Mouse (Mus musculus) midbrain, embryonic 12.5 days (tissue): ENCODE measurements around the gene Plekhg3. TPM values are rescaled to one million over a fixed set of nuclear protein-coding genes. Genes with fewer than 3 reads are reported as not detected.

ENCODE experiments used
- ATAC-seq: fragments of 200-750 bp; cut with Nextera tagmentation; 2 replicates; pipeline ENCODE4 v1.8.0; 2017; ENCODE audit warnings: low read depth, moderate TSS enrichment, moderate library complexity; ENCODE audit not compliant: low FRiP score
- H3K27ac ChIP-seq: fragments of 300-500 bp; sonication (generic); replicated peaks from 2 replicates; pipeline ENCODE4 v1.5.1; 2016; ENCODE audit warnings: mild to moderate bottlenecking
- H3K27me3 ChIP-seq: fragments of 300-500 bp; sonication (generic); 2 replicates; pipeline ENCODE4 v1.6.1; 2016; ENCODE audit warnings: mild to moderate bottlenecking
- H3K36me3 ChIP-seq: fragments of 300-500 bp; sonication (generic); 2 replicates; pipeline ENCODE4 v1.6.1; 2016
- H3K4me1 ChIP-seq: fragments of 300-500 bp; sonication (generic); 2 replicates; pipeline ENCODE4 v1.6.1; 2016
- H3K4me2 ChIP-seq: fragments of 300-500 bp; sonication (generic); replicated peaks from 2 replicates; pipeline ENCODE4 v1.6.1; 2016; ENCODE audit warnings: mild to moderate bottlenecking, moderate library complexity
- H3K4me3 ChIP-seq: fragments of 300-500 bp; sonication (generic); 2 replicates; pipeline ENCODE4 v1.5.1; 2016; ENCODE audit warnings: mild to moderate bottlenecking
- H3K9ac ChIP-seq: fragments of 300-500 bp; sonication (generic); replicated peaks from 2 replicates; pipeline ENCODE4 v1.6.1; 2016; ENCODE audit warnings: mild to moderate bottlenecking, moderate library complexity
- H3K9me3 ChIP-seq: fragments of 300-500 bp; sonication (generic); 2 replicates; pipeline ENCODE4 v1.6.1; 2016; ENCODE audit warnings: mild to moderate bottlenecking
- WGBS: fragments of 180-500 bp; shearing (Covaris S2); methylation state at CpG from one replicate; pipeline ENCODE4 v1.1.7; 2016; 5-methylcytosine and 5-hydroxymethylcytosine counted together
- polyA plus RNA-seq: library from polyadenylated mRNA; unstranded; fragments of >200 nt; fragmentation: Nextera tagmentation; extraction: Ambion mirVana; gene quantifications from 2 replicates; pipeline ENCODE4 v1.2.1, GENCODE M21; 2016

Plekhg3 gene
- polyA plus RNA-seq, 1 experiment from 2014 or later = 1.8 TPM

DNA sequence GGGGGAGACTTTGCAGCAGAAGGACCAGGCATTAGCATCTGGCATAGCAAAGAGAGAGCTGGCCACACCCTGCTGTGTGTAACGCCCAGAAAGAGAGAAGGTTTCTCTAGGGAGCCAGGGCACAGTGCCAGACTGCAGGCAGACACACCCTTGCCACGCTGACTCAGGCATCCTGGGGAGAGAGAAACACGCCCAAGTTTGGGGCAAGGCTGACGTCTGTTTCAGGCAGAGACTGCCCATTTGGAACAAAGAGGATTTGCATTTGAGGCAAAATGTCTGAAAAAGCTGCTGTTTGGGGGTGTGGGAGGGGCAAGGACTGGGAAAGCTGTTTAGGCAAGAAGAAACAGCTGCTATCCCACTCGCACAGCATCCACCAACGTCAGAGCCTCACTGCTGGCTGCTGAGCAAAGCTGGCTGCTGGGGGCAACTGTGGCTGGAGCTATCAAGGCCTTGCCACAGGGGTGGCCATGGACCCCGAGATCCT is 63.2 kb downstream of the Plekhg3 start:
- no peaks in the 10 kb centered on the region for H3K36me3 ChIP-seq
- H3K9ac ChIP-seq = no peak overlapping the region
- peaks cover 21% of the 10 kb centered on the region; the same call in 1 of the 2 replicates for H3K27me3 ChIP-seq
- ATAC-seq = peak; percentile 47; the same call in 1 of the 2 replicates
- no peak overlapping the region for H3K4me2 ChIP-seq
- WGBS = 13% methylated on average over 7 of the region's 7 CpGs
- H3K27ac ChIP-seq = peak overlapping the region; percentile 25; the same call in 1 of the 2 replicates
- H3K4me3 ChIP-seq = no peak overlapping the region
- H3K4me1 ChIP-seq = peaks cover 10% of the 10 kb centered on the region
- no peaks in the 10 kb centered on the region for H3K9me3 ChIP-seq

GRCm38 (mm10) chr12:76594556-76594955 is 63.9 kb downstream of the Plekhg3 start:
- no peak for ATAC-seq
- no peak overlapping the region for H3K9ac ChIP-seq
- peaks cover 10% of the 10 kb centered on the region for H3K4me1 ChIP-seq
- 50% methylated on average over 3 of the region's 3 CpGs for WGBS
- no peaks in the 10 kb centered on the region for H3K9me3 ChIP-seq
- no peak overlapping the region for H3K4me3 ChIP-seq
- 0 out of 2 replicates have a peak overlapping the region, but pooled peaks have one; percentile 25 for H3K27ac ChIP-seq
- no peak overlapping the region for H3K4me2 ChIP-seq
- H3K27me3 ChIP-seq = peaks cover 15% of the 10 kb centered on the region; the same call in 1 of the 2 replicates
- H3K36me3 ChIP-seq = no peaks in the 10 kb centered on the region

DNA sequence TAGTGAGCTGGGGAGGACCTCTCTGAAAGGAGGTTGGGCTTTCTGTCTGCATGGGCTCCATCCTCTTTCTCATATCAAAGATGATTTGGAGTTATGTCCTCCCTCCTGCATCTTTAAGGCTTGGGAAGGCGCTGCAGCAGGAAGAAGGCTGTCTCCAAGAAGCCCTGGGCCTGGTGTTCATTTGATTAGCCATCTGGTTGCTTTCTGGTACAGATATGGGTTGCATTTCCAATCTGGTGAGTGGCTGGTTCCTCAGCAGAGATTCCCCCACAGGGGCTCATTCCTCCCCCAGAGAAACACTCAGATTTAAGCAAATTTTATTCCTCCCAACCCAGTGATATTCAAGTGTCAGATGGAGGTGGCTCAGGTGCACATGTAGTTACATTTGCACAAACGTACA is 65.1 kb downstream of the Plekhg3 start:
- Histone ChIP-seq H3K4me1 (peaks cover 10% of the 10 kb centered on the region), H3K27ac (no peak overlapping the region), H3K9me3 (no peaks in the 10 kb centered on the region), H3K4me3 (no peak overlapping the region), H3K27me3 (peaks cover 15% of the 10 kb centered on the region; the same call in 1 of the 2 replicates), H3K4me2 (no peak overlapping the region), H3K9ac (no peak overlapping the region), H3K36me3 (no peaks in the 10 kb centered on the region)
- WGBS = 86% methylated on average over 2 of the region's 2 CpGs
- ATAC-seq = no peak

DNA sequence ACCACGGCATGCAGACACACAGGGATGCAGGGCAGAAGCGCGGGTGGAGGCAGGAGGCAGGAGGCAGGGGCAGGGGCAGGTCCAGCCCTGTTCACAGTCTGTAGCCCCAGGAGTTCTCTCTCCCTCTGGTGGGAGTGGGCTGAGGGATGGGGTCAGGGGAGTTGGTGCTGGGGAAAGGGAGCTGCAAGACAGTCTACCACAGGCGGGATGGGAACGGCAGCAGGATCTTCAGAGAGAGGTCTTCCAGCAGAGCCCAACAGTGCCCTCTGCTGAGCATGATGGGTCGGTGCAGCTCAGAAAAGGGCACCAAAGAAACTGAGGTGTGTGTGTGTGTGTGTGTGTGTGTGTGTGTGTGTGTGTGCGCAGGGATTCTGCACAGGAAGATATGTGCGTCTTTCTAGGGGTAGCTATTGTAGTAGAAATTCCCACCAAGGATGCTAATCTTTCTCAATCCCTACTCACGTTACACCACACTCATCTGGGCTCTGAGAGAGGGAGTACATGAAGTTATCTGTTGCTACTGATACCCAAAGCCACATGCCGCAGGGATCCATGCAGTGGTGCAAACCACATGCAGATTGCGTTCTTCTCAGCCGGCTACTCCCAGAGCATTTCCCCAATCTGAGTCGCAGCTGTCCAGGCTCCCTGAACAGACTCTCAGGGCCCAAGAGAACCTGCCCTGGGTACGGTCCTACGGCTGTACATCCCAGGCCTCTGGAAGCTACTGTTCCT is 65.8 kb downstream of the Plekhg3 start:
- H3K4me1 ChIP-seq = peaks cover 10% of the 10 kb centered on the region
- H3K4me3 ChIP-seq = no peak overlapping the region
- H3K36me3 ChIP-seq = no peaks in the 10 kb centered on the region
- ATAC-seq = no peak
- no peaks in the 10 kb centered on the region for H3K9me3 ChIP-seq
- 0 out of 2 replicates have a peak overlapping the region, but pooled peaks have one; percentile 37 for H3K9ac ChIP-seq
- H3K27me3 ChIP-seq = peaks cover 15% of the 10 kb centered on the region; the same call in 1 of the 2 replicates
- H3K27ac ChIP-seq = no peak overlapping the region
- H3K4me2 ChIP-seq = no peak overlapping the region
- WGBS = 60% methylated on average over 14 of the region's 15 CpGs

DNA sequence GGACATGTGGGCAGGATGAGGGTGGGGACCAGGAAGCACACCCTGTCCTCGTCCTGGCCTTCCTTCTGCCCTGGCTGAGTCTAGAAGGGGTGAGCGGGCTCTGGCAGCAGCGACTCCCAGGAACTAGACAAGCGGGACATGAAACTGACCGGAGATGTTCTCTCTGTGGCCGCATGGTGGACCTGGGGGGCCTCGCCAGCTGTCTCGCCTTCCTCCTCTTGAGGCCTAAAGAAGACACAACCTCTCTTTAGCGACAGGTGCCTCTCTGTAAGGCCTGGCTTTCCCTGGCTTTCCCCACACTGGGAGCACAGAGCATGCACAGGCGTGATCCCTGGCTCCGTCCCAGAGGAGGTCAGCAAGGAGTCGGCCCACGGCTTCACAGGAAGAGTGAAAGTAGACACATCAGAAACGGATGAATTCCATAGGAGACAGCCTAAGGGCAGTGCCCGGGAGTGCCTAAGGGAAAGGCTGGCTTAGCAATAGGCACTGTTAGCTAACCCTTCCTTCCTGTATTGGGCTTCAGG is 66.9 kb downstream of the Plekhg3 start:
- Histone ChIP-seq H3K4me3 (no peak overlapping the region), H3K27ac (no peak overlapping the region), H3K27me3 (peaks cover 15% of the 10 kb centered on the region; the same call in 1 of the 2 replicates), H3K4me1 (peaks cover 10% of the 10 kb centered on the region), H3K36me3 (no peaks in the 10 kb centered on the region), H3K9me3 (no peaks in the 10 kb centered on the region), H3K4me2 (no peak overlapping the region), H3K9ac (no peak overlapping the region)
- 78% methylated on average over 15 of the region's 15 CpGs for WGBS
- ATAC-seq = no peak

DNA sequence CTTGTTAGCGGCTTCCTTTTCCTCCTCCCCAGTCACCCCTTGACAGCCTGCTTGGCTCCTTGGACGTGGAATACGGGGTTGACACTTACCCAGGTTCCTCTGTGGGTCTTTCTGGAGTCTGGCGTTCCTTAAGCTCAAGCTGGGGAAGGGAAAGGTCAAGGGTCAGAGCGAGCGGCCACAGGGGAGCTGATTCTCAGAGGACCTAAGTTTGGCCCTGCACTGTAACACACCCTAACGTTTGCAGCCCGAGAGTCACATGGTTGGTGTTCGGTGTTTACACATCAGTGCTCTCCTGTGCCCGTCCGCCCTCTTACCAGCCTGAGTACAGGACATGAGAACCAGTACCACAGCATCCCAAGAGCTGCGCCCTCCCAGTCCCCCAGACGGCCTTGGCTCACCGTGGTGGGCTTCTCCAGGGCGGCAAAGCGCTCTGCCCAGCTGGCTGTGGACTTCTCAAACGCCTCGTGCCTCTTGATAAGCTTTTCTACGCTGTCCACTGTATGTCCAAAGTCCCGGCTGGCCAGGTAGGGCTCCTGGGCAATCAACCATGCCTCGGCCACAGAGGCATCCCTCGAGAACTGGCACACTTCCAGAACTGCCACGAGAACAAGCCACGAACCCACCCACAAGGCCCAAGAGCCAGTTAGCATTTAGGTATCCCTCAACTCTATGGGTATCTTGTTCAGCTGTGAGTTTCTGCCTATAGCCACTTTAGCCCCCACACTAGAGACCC is 67.7 kb downstream of the Plekhg3 start:
- peaks cover 10% of the 10 kb centered on the region for H3K4me1 ChIP-seq
- WGBS = 73% methylated on average over 24 of the region's 24 CpGs

GRCm38 (mm10) chr12:76603779-76604178 is 73.1 kb downstream of the Plekhg3 start:
- Histone ChIP-seq H3K4me2 (no peak overlapping the region), H3K9ac (no peak overlapping the region), H3K9me3 (no peaks in the 10 kb centered on the region), H3K4me3 (no peak overlapping the region), H3K4me1 (no peaks in the 10 kb centered on the region), H3K27me3 (no peaks in the 10 kb centered on the region), H3K27ac (no peak overlapping the region), H3K36me3 (no peaks in the 10 kb centered on the region)
- ATAC-seq = no peak
- WGBS = 94% methylated on average over 9 of the region's 9 CpGs

More for the DNA sequence above, 67.7 kb downstream of the Plekhg3 start:
- Histone ChIP-seq H3K9me3 (no peaks in the 10 kb centered on the region), H3K4me3 (no peak overlapping the region), H3K4me2 (no peak overlapping the region), H3K36me3 (no peaks in the 10 kb centered on the region), H3K27me3 (peaks cover 13% of the 10 kb centered on the region; the same call in 1 of the 2 replicates), H3K9ac (no peak overlapping the region), H3K27ac (no peak overlapping the region)
- ATAC-seq = no peak

GRCm38 (mm10) chr12:76604546-76604945 is 73.9 kb downstream of the Plekhg3 start:
- Histone ChIP-seq H3K4me3 (no peak overlapping the region), H3K27ac (no peak overlapping the region), H3K27me3 (no peaks in the 10 kb centered on the region), H3K9ac (no peak overlapping the region), H3K4me2 (no peak overlapping the region), H3K36me3 (no peaks in the 10 kb centered on the region), H3K4me1 (no peaks in the 10 kb centered on the region), H3K9me3 (no peaks in the 10 kb centered on the region)
- WGBS = 61% methylated on average over 4 of the region's 4 CpGs
- no peak for ATAC-seq

DNA sequence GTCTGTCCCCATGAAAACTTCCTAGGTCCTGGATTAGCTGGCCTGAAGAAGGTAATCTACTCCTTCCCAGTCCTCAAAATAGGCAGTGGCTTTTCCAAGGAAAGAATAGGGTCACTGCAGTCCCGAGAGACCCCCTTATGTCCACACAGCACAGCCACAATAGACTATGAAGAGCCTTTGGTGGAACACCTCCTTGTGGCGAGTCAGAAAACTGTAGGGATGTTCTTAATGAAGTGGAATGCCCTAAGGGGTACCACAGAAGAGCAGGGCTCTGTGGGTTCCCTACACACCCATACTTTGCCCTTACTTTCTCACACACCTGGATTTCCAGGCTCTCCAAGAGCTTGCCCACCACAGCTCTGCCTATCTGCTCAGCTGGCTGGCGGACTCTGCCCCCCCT is 75.1 kb downstream of the Plekhg3 start:
- no peaks in the 10 kb centered on the region for H3K36me3 ChIP-seq
- H3K27me3 ChIP-seq = no peaks in the 10 kb centered on the region
- H3K9ac ChIP-seq = no peak overlapping the region
- H3K4me3 ChIP-seq = no peak overlapping the region
- no peak overlapping the region for H3K27ac ChIP-seq
- 67% methylated on average over 3 of the region's 3 CpGs for WGBS
- H3K4me1 ChIP-seq = no peaks in the 10 kb centered on the region
- no peak for ATAC-seq
- H3K9me3 ChIP-seq = no peaks in the 10 kb centered on the region
- H3K4me2 ChIP-seq = no peak overlapping the region

- 92% methylated on average over 11 of the region's 11 CpGs for WGBS
- H3K27me3 ChIP-seq = no peaks in the 10 kb centered on the region
These were observed 77.5 kb downstream of the Plekhg3 start for GRCm38 (mm10) chr12:76608241-76608640.

DNA sequence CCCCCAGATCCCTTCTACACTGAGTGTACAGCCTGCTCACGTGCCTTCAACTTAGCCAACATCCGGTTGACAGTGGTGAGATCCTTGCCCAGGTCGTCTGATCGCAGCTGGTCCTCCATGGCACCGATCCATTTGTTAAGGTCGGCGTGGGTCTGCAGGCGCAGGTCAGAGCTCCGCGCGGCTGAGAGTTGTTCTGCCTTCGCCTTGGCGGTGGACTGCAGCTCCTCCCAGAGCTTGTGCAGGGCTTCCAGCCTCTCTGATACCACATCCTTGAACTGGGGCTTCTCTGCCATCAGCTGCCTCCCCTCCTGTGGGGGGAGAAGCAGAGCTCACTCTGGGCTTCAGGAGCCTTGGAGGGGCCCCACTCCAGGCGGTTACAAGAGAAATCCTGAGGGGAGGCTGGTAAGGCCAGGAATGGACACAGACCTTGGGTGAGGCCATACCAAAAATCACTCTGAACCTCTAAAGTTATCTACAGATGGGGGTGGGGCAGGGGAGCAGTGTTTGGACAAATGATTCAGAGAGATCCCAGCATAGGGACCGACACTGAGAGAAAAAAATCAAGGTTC is 78.4 kb downstream of the Plekhg3 start:
- H3K9me3 ChIP-seq = no peaks in the 10 kb centered on the region
- H3K27me3 ChIP-seq = no peaks in the 10 kb centered on the region
- H3K36me3 ChIP-seq = no peaks in the 10 kb centered on the region
- 83% methylated on average over 15 of the region's 15 CpGs for WGBS
- no peak overlapping the region for H3K27ac ChIP-seq
- H3K4me1 ChIP-seq = no peaks in the 10 kb centered on the region
- ATAC-seq = no peak
- no peak overlapping the region for H3K4me3 ChIP-seq
- no peak overlapping the region for H3K9ac ChIP-seq
- no peak overlapping the region for H3K4me2 ChIP-seq

More at GRCm38 (mm10) chr12:76608241-76608640, 77.5 kb downstream of the Plekhg3 start:
- Histone ChIP-seq H3K4me1 (no peaks in the 10 kb centered on the region), H3K4me2 (no peak overlapping the region), H3K4me3 (no peak overlapping the region), H3K27ac (no peak overlapping the region), H3K36me3 (no peaks in the 10 kb centered on the region), H3K9me3 (no peaks in the 10 kb centered on the region), H3K9ac (no peak overlapping the region)
- no peak for ATAC-seq
